Mouse (Mus musculus): ENCODE results near the gene Gm14327.
"Not testable (repeated sequence)": the region's sequence is repeated elsewhere in the genome, so short reads cannot be mapped to it uniquely, and the experiment has no call there.

DNA sequence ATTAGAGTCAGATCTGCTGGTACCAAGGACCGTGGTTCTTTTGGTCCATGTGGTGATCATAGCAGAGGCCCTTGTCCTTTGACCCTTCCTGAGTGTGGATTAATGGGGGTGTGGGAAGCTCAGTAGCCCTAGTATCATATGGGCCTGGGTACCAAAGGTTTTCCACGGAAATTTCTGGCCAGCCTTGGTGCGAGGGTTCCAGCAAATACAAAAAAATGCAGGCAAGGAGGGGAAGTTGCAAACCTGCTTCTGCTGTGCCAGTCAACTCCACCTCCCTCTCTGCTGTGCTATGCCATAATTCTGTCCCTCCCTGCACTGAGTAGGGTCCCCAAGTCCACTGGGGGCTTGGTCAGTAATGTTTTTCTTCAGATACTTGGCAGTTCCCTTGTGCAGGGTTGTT is 1.3 kb downstream of the Gm14327 start:
- not testable (repeated sequence) for TF ChIP-seq POLR2A (IDR thresholded peaks at IDR 0.05; ENCODE audit: low read depth, low read length); CTCF (conservative IDR thresholded peaks at IDR 0.05; ENCODE audit: insufficient read depth, insufficient read length, low read depth, low read length)
